Mouse (Mus musculus): ENCODE results near the gene Plppr3. TPM values are rescaled to one million over a fixed set of nuclear protein-coding genes. Genes with fewer than 3 reads are reported as not detected.

The Plppr3 gene
- total RNA-seq, 1 experiment from 2014 or later, result 0.93 TPM

DNA sequence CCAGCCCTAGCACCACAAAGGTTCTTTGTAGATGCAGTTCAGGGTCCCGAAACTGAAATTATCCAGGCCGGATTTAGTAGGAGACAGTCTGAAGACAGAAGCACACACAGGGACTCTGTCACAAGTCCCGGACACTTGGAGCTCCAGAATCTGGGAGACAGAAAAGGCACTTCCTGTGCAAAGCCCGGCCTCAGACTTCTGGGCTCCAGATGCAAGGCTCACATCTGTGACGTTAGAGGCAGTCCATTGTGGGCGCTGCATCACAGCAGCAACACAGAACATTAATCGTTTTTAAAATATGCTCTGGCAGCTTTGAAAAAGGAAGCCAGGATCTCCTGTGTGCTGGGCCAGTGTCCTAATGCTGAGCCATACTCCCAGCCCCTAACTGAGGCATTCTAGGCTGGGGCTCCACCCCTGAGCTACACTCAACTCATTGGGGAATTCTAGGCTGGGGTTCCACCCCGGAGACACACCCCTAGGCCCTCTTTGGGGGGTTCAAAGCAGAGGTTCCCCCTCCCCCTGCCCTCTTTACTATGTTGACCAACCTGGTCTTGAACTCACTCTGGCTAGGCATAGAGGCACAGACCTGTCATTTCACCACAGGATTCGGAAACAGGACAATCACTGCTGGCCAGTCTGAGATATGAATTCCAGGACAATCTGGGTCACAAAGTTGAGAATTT lies 22.2 kb downstream of the Plppr3 start:
- DNase-seq, result peak; percentile 51

- DNase-seq, result no peak
Observed at GRCm38 (mm10) chr10:79851653-79852052, 22.8 kb downstream of the Plppr3 start.

GRCm38 (mm10) chr10:79849941-79850628 lies 24.3 kb downstream of the Plppr3 start:
- no peak for DNase-seq

DNA sequence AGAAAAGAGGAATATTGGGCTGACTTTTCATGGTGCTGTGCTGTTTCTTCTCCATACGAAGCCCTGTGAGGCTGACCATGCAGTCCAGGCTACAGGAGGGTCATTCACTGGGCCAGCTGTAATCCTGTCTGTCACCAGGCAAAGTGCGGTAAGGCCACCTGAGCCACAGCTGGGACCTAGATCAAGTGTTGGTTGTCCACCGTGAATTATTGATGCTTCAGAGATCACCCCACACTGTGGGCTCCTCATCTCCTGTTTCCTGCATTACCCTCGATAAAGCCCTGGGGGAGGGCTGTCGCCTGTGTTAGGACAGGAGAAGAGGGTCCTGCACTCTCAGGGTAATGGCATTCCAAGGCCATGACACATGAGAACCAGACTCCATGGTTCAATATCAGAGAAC lies 27.9 kb downstream of the Plppr3 start:
- DNase-seq, result no peak

GRCm38 (mm10) chr10:79843476-79843875 lies 31.0 kb downstream of the Plppr3 start:
- DNase-seq, result peak; percentile 57

DNA sequence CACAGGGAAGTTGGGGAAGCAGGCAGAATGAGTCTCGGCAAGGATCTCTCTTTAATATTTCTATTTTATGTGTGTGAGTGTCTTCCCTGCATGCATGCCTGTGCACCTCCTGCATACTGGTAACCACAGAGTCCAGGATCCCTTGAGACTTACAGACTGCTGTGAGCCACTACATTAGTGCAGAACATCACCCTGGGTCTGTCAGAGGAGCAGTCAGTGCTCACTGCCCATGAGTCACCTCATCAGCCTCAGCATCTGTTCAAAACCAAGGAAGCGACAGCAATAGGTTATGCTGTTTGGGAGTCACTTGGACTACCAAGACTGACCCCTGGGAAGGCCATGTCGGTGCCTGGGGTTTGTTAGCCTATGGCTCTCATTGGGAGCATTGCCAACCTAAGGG lies 32.1 kb downstream of the Plppr3 start:
- DNase-seq, result no peak

- peak; percentile 70 for DNase-seq
Observed at GRCm38 (mm10) chr10:79840644-79841551, 33.5 kb downstream of the Plppr3 start.

DNA sequence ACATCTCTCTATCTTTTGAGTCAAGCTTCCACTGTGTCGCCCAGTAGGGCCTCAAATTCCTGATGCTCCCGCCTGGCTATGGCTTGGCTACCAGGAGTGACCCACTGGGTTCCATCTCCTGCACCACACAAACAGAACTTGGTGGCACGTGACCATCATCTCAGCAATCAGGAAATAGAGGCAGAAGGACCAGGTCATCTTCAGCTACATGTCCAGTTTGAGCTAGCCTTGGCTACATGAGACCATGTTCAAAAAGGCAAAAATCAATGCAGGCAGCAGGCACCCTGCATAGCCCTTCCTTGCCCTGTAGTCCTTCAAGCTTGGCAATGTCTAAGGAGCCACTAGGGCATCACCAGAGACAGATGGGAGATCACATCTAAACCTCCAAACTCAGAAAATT lies 34.3 kb downstream of the Plppr3 start:
- no peak for DNase-seq

- no peak for DNase-seq
Observed at GRCm38 (mm10) chr10:79838151-79838550, 36.3 kb downstream of the Plppr3 start.

DNA sequence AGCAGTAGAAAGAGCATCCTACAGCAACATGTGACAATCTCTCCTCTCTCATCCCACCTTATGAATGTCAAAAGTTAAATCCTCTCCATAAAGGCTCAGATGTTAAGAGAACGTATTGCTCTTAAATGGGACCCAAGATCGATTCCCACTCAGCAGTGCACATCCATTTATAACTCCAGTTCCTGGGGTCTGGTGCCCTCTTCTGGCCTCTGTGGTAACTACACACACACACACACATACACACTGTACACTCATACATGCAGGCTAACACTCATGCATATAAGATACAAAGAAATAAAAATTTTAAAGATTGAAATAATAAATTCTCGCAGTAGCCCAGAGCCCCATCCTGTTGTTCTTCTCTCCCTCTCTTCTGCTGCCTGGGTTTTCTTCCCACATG lies 37.5 kb downstream of the Plppr3 start:
- DNase-seq, result no peak

GRCm38 (mm10) chr10:79834769-79835398 lies 39.5 kb downstream of the Plppr3 start:
- peak; percentile 87 for DNase-seq

GRCm38 (mm10) chr10:79832786-79833181 lies 41.6 kb downstream of the Plppr3 start:
- DNase-seq, result no peak

DNA sequence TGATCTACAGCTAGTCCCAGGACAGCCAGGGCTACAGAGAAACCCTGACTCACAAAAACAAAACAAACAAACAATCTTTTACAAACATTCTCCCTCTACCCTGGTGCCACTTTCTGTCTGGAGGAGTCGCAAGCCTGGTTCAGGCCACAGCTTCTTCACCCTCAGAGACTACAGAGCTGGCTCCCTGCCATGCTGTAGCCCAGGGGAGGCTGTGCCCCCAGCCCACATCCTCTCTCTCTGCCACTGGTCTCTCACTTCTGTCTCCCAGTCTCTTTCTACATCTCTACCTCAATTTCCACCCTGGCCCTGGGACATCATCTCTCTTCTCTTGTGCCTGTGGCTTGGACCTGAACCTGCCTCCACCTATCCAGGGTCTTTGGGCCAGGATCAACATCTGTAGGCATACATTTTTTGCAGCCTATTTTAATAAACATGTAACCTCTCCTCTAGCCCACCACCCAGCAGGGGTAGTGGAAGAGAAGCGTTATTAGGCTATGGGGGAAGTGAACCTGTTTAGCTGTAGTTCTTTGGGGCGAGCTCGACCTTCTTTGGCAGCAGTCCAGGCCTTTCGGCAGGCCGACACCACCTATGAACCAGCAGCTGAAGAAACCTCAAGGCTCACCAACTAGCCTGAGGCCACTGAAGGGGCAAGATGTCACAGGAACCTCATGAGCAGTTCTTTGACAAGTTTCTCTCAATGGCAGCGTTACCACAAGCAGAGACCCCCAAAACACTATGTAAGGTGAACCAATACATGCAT lies 42.2 kb downstream of the Plppr3 start:
- no peak for DNase-seq

DNA sequence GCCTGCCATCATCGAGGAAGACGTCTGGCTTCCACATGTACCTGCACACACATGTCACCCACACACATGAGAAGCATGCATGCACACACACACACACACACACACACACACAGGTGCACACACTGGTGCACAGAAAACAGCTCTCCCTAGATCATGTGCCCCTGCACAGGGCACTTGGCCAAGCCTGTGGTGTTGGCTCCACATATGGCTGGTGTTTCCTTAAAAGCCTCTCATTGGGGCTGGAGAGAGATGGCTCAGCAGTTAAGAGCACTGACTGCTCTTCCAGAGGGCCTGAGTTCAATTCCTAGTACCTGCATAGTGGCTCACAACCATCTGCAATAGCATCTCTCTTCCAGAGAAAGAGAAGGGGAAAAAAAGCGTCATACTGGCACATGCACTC lies 42.9 kb downstream of the Plppr3 start:
- no peak for DNase-seq

DNA sequence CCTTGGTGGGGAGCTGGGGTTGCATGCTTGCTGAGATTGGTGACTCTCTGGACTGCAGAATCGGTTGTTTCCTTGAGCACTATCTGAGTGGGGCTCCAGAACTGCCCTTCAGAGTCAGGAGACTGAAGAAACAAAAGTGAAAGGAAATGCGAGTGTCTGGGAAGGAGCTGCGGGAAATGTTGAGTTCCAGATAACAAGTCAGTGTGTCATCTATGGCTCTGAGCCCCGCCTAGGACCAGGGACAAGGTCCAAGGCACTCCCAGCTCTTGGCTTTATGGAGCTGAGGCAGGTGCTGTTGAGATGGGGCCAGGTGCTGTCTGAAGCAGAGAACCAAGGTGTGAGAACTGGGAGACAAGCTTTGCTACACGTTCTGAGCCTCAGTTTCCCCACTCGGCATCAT lies 50.0 kb downstream of the Plppr3 start:
- peak; percentile 45 for DNase-seq

- DNase-seq, result no peak
Observed at GRCm38 (mm10) chr10:79823011-79823410, 51.4 kb downstream of the Plppr3 start.

GRCm38 (mm10) chr10:79822372-79822771 lies 52.1 kb downstream of the Plppr3 start:
- DNase-seq, result no peak

GRCm38 (mm10) chr10:79821731-79822130 lies 52.7 kb downstream of the Plppr3 start:
- DNase-seq, result no peak

DNA sequence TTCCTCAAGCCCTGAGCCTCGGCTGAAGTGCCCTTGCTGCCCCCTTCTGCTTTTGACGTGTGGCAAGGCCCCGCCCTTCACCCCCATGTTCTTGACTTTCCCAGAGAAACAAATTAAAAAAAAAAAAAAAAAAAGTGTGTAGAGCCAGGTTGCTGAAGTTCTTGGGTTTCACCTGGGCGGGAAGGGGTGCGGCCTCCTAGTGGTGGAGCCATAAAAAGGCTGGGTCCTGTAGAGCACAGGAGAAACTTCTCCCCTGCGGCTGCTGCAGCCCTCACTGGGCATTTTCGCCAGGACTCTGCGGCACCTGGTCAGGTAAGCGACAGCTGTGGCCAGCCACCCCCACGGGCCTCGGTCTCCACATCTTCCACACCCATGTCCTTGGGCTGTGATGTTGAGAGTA lies 53.7 kb downstream of the Plppr3 start, which contains the start of gene Misp:
TSS of gene Misp (plus strand) at position 208 of the 400 bp plus-strand sequence.
- DNase-seq, result no peak

- DNase-seq, result no peak
Observed at GRCm38 (mm10) chr10:79820277-79820676, 54.2 kb downstream of the Plppr3 start.

DNA sequence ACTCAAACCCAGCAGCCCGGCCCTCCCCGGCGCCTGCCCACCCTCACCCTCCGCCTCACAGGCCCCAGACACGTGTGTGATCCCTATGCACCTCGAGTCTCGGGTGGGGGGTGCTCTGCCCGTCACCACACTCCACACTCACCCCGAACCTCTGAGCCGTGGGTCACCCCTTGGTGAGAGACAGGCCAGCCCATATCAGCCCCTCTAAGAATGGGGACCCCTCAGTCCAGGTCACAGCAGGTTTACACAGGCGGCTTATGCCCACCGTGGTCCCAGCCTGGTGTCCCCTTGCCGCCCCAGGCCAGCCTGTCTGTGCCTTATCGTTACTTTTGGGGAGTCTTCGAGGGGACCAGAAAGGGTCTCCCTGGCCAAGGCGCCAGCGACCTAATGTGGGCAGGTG lies 54.8 kb downstream of the Plppr3 start:
- no peak for DNase-seq

DNA sequence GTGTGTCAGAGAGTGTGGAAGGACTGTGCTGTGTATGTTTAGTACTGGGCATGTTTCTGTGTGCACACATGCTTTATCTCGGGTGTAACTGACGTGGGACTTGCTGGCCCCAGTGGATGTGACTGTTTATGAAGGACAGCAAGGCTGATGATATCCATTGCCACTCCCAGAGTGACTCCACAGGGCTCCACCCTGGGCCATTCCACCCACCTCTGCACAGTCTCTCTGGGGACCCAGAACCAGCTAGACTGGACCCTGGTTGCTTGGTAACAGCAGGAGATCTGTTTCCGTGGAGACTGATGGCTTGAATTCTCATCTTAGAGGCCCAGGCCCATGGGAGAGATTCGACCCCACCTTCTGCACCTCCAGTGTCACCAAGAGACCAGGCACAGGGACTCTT lies 56.2 kb downstream of the Plppr3 start:
- DNase-seq, result no peak

Data from adrenal gland, postnatal 14 days (tissue).